Mouse (Mus musculus) ES-E14 (cell line): ENCODE measurements at regions not wholly inside any gene's neighbourhood (a gene's known extent, or its start where the extent isn't known, plus 50 kb on each side); places are given as distances from the start of the nearest gene placed in this dataset.

Source experiments
- HCFC1 ChIP-seq: IDR thresholded peaks from 2 replicates; pipeline ENCODE4 v1.6.1; 2012; ENCODE audit warnings: low read length, inconsistent platforms, borderline replicate concordance; ENCODE audit not compliant: insufficient read depth
- MAFK ChIP-seq: IDR thresholded peaks from 2 replicates; pipeline ENCODE4 v1.6.1; 2014; ENCODE audit warnings: mild to moderate bottlenecking, low read depth, low read length, inconsistent platforms; ENCODE audit not compliant: insufficient read depth
- ZC3H11A ChIP-seq: IDR thresholded peaks from 2 replicates; pipeline ENCODE4 v1.6.1; 2012; ENCODE audit warnings: low read depth, mild to moderate bottlenecking, inconsistent platforms, low read length, borderline replicate concordance

DNA sequence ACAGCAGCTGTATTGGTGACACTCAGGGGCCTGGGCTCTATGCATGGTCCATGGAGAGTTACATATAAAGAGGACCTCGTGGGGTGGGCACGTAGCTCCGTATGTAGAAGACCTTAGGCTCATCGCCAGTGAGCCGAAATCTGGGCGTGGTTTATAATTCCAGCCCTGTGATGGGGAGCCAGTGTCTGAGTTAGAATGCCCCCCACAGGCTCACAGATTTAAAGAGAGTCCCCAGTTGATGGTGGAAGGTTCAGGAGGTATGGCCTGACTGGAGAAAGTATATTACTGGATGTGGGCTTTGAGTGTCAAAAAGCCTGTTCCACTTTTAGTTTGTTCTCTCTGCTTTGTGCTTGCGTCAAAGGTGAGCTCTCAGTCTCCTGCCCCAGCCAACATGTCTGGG is 54.8 kb downstream of the 1700122O11Rik start:
- TF ChIP-seq HCFC1, result no peak
- TF ChIP-seq MAFK, result no peak
- no peak for TF ChIP-seq ZC3H11A
